Mouse (Mus musculus): ENCODE measurements around the gene Aen.
A peak's percentile ranks its signal among the peaks of the same experiment; 100 is the strongest.

The Aen gene

DNA sequence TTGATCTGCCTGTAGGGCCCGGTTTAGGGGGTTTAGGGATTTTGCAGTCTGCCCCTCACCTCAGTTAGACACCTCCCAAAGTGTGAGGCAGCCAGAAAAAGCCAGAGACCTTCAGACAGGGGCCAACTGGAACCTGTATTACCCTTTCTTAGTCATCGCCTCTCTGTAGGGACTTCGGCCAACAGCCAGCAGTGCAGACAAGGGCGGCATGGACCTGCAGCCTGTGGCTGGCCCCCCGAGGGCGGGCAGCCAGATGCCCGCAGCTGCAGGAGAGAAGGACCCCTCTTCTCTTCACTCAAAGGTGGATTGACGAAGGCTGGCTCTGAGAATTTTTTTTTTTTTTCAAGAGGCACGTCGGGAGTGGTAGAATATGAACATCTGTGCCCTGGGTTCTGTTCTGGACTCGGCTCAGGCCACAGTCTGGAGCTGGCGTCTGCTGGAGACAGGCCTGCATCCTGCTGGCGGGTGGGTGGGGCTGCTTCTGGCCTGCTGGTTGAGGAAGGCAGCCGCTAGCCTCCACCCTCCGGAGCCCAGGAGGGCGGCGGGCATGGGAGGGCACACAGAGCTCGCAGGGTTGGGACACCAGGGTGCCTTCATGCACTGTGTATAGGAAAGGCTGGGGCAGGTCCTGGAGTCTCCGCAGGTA, 43.4 kb downstream of the Aen start:
- DNase-seq (ENCODE audit: low spot score) = no peak

- DNase-seq (ENCODE audit: low spot score) = no peak
Observed at GRCm38 (mm10) chr7:78940971-78941370, 45.3 kb downstream of the Aen start.

- DNase-seq (ENCODE audit: low spot score) = no peak
Observed at GRCm38 (mm10) chr7:78942544-78942943, 46.9 kb downstream of the Aen start.

- no peak for DNase-seq (ENCODE audit: low spot score)
Observed at GRCm38 (mm10) chr7:78953886-78954572, 58.4 kb downstream of the Aen start.

GRCm38 (mm10) chr7:78954619-78955018, 59.0 kb downstream of the Aen start:
- DNase-seq (ENCODE audit: low spot score) = no peak

DNA sequence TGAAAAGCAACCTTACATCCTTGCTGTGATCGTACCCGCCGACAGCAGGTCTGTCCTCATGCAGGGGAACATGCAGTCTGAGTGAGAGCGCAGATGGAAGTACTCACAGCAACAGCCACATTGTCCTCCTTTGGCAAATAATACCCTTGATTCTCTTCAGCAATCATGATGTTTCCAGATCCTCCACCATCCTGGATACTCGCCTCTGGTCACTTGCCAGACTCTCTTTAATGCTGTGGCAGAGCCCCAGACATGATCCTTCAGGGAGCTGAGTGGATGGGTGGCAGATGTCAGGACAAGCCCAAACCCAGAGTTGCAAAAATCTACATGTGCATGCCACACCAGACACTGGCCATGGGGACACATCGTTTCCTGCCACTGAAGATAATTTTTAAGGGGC, 59.4 kb downstream of the Aen start:
- DNase-seq (ENCODE audit: low spot score) = peak; percentile 16

GRCm38 (mm10) chr7:78958499-78959073, 62.9 kb downstream of the Aen start:
- no peak for DNase-seq (ENCODE audit: low spot score)
